Mouse (Mus musculus): ENCODE results near the gene Camk1d. TPM values are rescaled to one million over a fixed set of nuclear protein-coding genes. Genes with fewer than 3 reads are reported as not detected.
A peak's percentile ranks its signal among the peaks of the same experiment; 100 is the strongest.

Gene Camk1d
- polyA plus RNA-seq, 1 experiment from 2014 or later: 7.4 TPM

- Histone ChIP-seq H3K4me2 (ENCODE audit: low read length) (peak overlapping the region; percentile 79), H3K4me1 (ENCODE audit: control insufficient read depth, insufficient read depth, low read depth, low read length) (peaks cover 10% of the 10 kb centered on the region), H3K27ac (ENCODE audit: low read depth, low read length) (peak overlapping the region; percentile 74; the same call in 1 of the 2 replicates), H3K27me3 (replicated peaks; ENCODE audit: control insufficient read depth, insufficient read depth, low read length) (no peaks in the 10 kb centered on the region), H3K4me3 (ENCODE audit: low read length) (peak overlapping the region; percentile 56), H3K36me3 (ENCODE audit: control insufficient read depth, insufficient read depth, low read length) (no peaks in the 10 kb centered on the region), H3K9ac (ENCODE audit: low read depth, low read length) (peak overlapping the region; percentile 65), H3K9me3 (ENCODE audit: control insufficient read depth, low read length) (peaks cover 5% of the 10 kb centered on the region; the same call in 1 of the 2 replicates)
- under 1% methylated on average over 15 of the region's 19 CpGs for WGBS
- ATAC-seq: no peak; the same call in none of the 2 replicates
Measured at GRCm38 (mm10) chr2:5715054-5715410, 717 bp upstream of the Camk1d start.

- H3K27ac ChIP-seq (ENCODE audit: low read depth, low read length): peak overlapping the region; percentile 24; the same call in 1 of the 2 replicates
- peaks cover 5% of the 10 kb centered on the region; the same call in 1 of the 2 replicates for H3K9me3 ChIP-seq (ENCODE audit: control insufficient read depth, low read length)
- peak overlapping the region; percentile 79 for H3K4me2 ChIP-seq (ENCODE audit: low read length)
- H3K4me3 ChIP-seq (ENCODE audit: low read length): peak overlapping the region; percentile 56
- H3K36me3 ChIP-seq (ENCODE audit: control insufficient read depth, insufficient read depth, low read length): no peaks in the 10 kb centered on the region
- peak; percentile 49 for ATAC-seq
- H3K27me3 ChIP-seq (replicated peaks; ENCODE audit: control insufficient read depth, insufficient read depth, low read length): no peaks in the 10 kb centered on the region
- peak overlapping the region; percentile 65 for H3K9ac ChIP-seq (ENCODE audit: low read depth, low read length)
- H3K4me1 ChIP-seq (ENCODE audit: control insufficient read depth, insufficient read depth, low read depth, low read length): peaks cover 10% of the 10 kb centered on the region
- WGBS: under 1% methylated on average over 31 of the region's 49 CpGs
Measured at GRCm38 (mm10) chr2:5713325-5714210, 747 bp downstream of the Camk1d start.

- 46% methylated on average over 7 of the region's 7 CpGs for WGBS
- Histone ChIP-seq H3K27me3 (replicated peaks; ENCODE audit: control insufficient read depth, insufficient read depth, low read length) (no peaks in the 10 kb centered on the region), H3K4me1 (ENCODE audit: control insufficient read depth, insufficient read depth, low read depth, low read length) (peaks cover 10% of the 10 kb centered on the region), H3K36me3 (ENCODE audit: control insufficient read depth, insufficient read depth, low read length) (no peaks in the 10 kb centered on the region), H3K4me3 (ENCODE audit: low read length) (no peak overlapping the region), H3K9me3 (ENCODE audit: control insufficient read depth, low read length) (no peaks in the 10 kb centered on the region), H3K27ac (ENCODE audit: low read depth, low read length) (no peak overlapping the region), H3K4me2 (ENCODE audit: low read length) (peak overlapping the region; percentile 79), H3K9ac (ENCODE audit: low read depth, low read length) (0 out of 2 replicates have a peak overlapping the region, but pooled peaks have one; percentile 0)
- no peak for ATAC-seq
Measured at GRCm38 (mm10) chr2:5712255-5712654, 2.1 kb downstream of the Camk1d start.

- 88% methylated on average over 4 of the region's 4 CpGs for WGBS
- H3K9me3 ChIP-seq (ENCODE audit: control insufficient read depth, low read length): no peaks in the 10 kb centered on the region
- H3K9ac ChIP-seq (ENCODE audit: low read depth, low read length): no peak overlapping the region
- H3K4me2 ChIP-seq (ENCODE audit: low read length): no peak overlapping the region
- no peak overlapping the region for H3K4me3 ChIP-seq (ENCODE audit: low read length)
- peaks cover 5% of the 10 kb centered on the region for H3K4me1 ChIP-seq (ENCODE audit: control insufficient read depth, insufficient read depth, low read depth, low read length)
- no peak overlapping the region for H3K27ac ChIP-seq (ENCODE audit: low read depth, low read length)
- ATAC-seq: no peak
- no peaks in the 10 kb centered on the region for H3K36me3 ChIP-seq (ENCODE audit: control insufficient read depth, insufficient read depth, low read length)
- H3K27me3 ChIP-seq (replicated peaks; ENCODE audit: control insufficient read depth, insufficient read depth, low read length): no peaks in the 10 kb centered on the region
Measured at GRCm38 (mm10) chr2:5709911-5710310, 4.4 kb downstream of the Camk1d start.

- 72% methylated on average over 10 of the region's 10 CpGs for WGBS
- no peak overlapping the region for H3K4me3 ChIP-seq (ENCODE audit: low read length)
- no peaks in the 10 kb centered on the region for H3K27me3 ChIP-seq (replicated peaks; ENCODE audit: control insufficient read depth, insufficient read depth, low read length)
- H3K9ac ChIP-seq (ENCODE audit: low read depth, low read length): no peak overlapping the region
- no peaks in the 10 kb centered on the region for H3K9me3 ChIP-seq (ENCODE audit: control insufficient read depth, low read length)
- H3K27ac ChIP-seq (ENCODE audit: low read depth, low read length): no peak overlapping the region
- H3K4me2 ChIP-seq (ENCODE audit: low read length): no peak overlapping the region
- H3K4me1 ChIP-seq (ENCODE audit: control insufficient read depth, insufficient read depth, low read depth, low read length): peaks cover 5% of the 10 kb centered on the region
- no peaks in the 10 kb centered on the region for H3K36me3 ChIP-seq (ENCODE audit: control insufficient read depth, insufficient read depth, low read length)
- no peak for ATAC-seq
Measured at GRCm38 (mm10) chr2:5707871-5708733, 6.2 kb downstream of the Camk1d start.

- WGBS: 76% methylated on average over 4 of the region's 4 CpGs
- ATAC-seq: no peak
Measured at GRCm38 (mm10) chr2:5706618-5707017, 7.7 kb downstream of the Camk1d start.

GRCm38 (mm10) chr2:5702370-5702769 lies 11.9 kb downstream of the Camk1d start:
- H3K27me3 ChIP-seq (replicated peaks; ENCODE audit: control insufficient read depth, insufficient read depth, low read length): no peaks in the 10 kb centered on the region
- H3K4me3 ChIP-seq (ENCODE audit: low read length): no peak overlapping the region
- no peaks in the 10 kb centered on the region for H3K36me3 ChIP-seq (ENCODE audit: control insufficient read depth, insufficient read depth, low read length)
- WGBS: 91% methylated on average over 2 of the region's 2 CpGs
- no peaks in the 10 kb centered on the region for H3K9me3 ChIP-seq (ENCODE audit: control insufficient read depth, low read length)
- H3K9ac ChIP-seq (ENCODE audit: low read depth, low read length): no peak overlapping the region
- H3K4me2 ChIP-seq (ENCODE audit: low read length): no peak overlapping the region
- no peaks in the 10 kb centered on the region for H3K4me1 ChIP-seq (ENCODE audit: control insufficient read depth, insufficient read depth, low read depth, low read length)
- H3K27ac ChIP-seq (ENCODE audit: low read depth, low read length): no peak overlapping the region
- no peak for ATAC-seq

More at GRCm38 (mm10) chr2:5706618-5707017, 7.7 kb downstream of the Camk1d start:
- Histone ChIP-seq H3K9me3 (ENCODE audit: control insufficient read depth, low read length) (no peaks in the 10 kb centered on the region), H3K27me3 (replicated peaks; ENCODE audit: control insufficient read depth, insufficient read depth, low read length) (no peaks in the 10 kb centered on the region), H3K9ac (ENCODE audit: low read depth, low read length) (no peak overlapping the region), H3K4me2 (ENCODE audit: low read length) (no peak overlapping the region), H3K36me3 (ENCODE audit: control insufficient read depth, insufficient read depth, low read length) (no peaks in the 10 kb centered on the region), H3K27ac (ENCODE audit: low read depth, low read length) (no peak overlapping the region), H3K4me1 (ENCODE audit: control insufficient read depth, insufficient read depth, low read depth, low read length) (no peaks in the 10 kb centered on the region), H3K4me3 (ENCODE audit: low read length) (no peak overlapping the region)

- Histone ChIP-seq H3K27ac (ENCODE audit: low read depth, low read length) (no peak overlapping the region), H3K9ac (ENCODE audit: low read depth, low read length) (no peak overlapping the region), H3K36me3 (ENCODE audit: control insufficient read depth, insufficient read depth, low read length) (no peaks in the 10 kb centered on the region), H3K4me1 (ENCODE audit: control insufficient read depth, insufficient read depth, low read depth, low read length) (no peaks in the 10 kb centered on the region), H3K4me3 (ENCODE audit: low read length) (no peak overlapping the region), H3K9me3 (ENCODE audit: control insufficient read depth, low read length) (no peaks in the 10 kb centered on the region), H3K4me2 (ENCODE audit: low read length) (no peak overlapping the region), H3K27me3 (replicated peaks; ENCODE audit: control insufficient read depth, insufficient read depth, low read length) (no peaks in the 10 kb centered on the region)
- ATAC-seq: no peak
- 94% methylated on average over 3 of the region's 3 CpGs for WGBS
Measured at GRCm38 (mm10) chr2:5700931-5701330, 13.4 kb downstream of the Camk1d start.

- Histone ChIP-seq H3K36me3 (ENCODE audit: control insufficient read depth, insufficient read depth, low read length) (no peaks in the 10 kb centered on the region), H3K4me3 (ENCODE audit: low read length) (no peak overlapping the region), H3K9me3 (ENCODE audit: control insufficient read depth, low read length) (no peaks in the 10 kb centered on the region), H3K27me3 (replicated peaks; ENCODE audit: control insufficient read depth, insufficient read depth, low read length) (no peaks in the 10 kb centered on the region), H3K4me1 (ENCODE audit: control insufficient read depth, insufficient read depth, low read depth, low read length) (no peaks in the 10 kb centered on the region), H3K4me2 (ENCODE audit: low read length) (no peak overlapping the region), H3K9ac (ENCODE audit: low read depth, low read length) (no peak overlapping the region), H3K27ac (ENCODE audit: low read depth, low read length) (no peak overlapping the region)
- 67% methylated on average over 8 of the region's 8 CpGs for WGBS
- no peak for ATAC-seq
Measured at GRCm38 (mm10) chr2:5698451-5698850, 15.9 kb downstream of the Camk1d start.

Data from hindbrain, embryonic 16.5 days (tissue).